Mouse (Mus musculus): ENCODE measurements around the gene Lrmda. TPM values are rescaled to one million over a fixed set of nuclear protein-coding genes. Genes with fewer than 3 reads are reported as not detected.
A peak's percentile ranks its signal among the peaks of the same experiment; 100 is the strongest.
"Not testable (repeated sequence)": the region's sequence is repeated elsewhere in the genome, so short reads cannot be mapped to it uniquely, and the experiment has no call there.

The Lrmda gene
- polyA plus RNA-seq, 1 experiment from 2014 or later: 0.80 TPM

GRCm38 (mm10) chr14:22783211-22784161 is 764.0 kb downstream of the Lrmda start:
- Histone ChIP-seq H3K4me3 (ENCODE audit: low read length) (no peak overlapping the region), H3K27me3 (replicated peaks; ENCODE audit: control insufficient read depth, insufficient read depth, low read length) (no peaks in the 10 kb centered on the region), H3K27ac (ENCODE audit: low read depth, low read length) (no peak overlapping the region), H3K4me2 (ENCODE audit: low read length) (no peak overlapping the region), H3K4me1 (ENCODE audit: control insufficient read depth, insufficient read depth, low read depth, low read length) (peaks cover 5% of the 10 kb centered on the region; the same call in 1 of the 2 replicates), H3K36me3 (ENCODE audit: control insufficient read depth, insufficient read depth, low read length) (no peaks in the 10 kb centered on the region), H3K9me3 (ENCODE audit: control insufficient read depth, low read length) (no peaks in the 10 kb centered on the region), H3K9ac (ENCODE audit: low read depth, low read length) (peak overlapping the region; percentile 6; the same call in 1 of the 2 replicates)
- ATAC-seq: peak; percentile 70
- 34% methylated on average over 15 of the region's 15 CpGs for WGBS

- H3K4me3 ChIP-seq (ENCODE audit: low read length): no peak overlapping the region
- H3K9ac ChIP-seq (ENCODE audit: low read depth, low read length): no peak overlapping the region
- H3K4me2 ChIP-seq (ENCODE audit: low read length): no peak overlapping the region
- no peaks in the 10 kb centered on the region for H3K4me1 ChIP-seq (ENCODE audit: control insufficient read depth, insufficient read depth, low read depth, low read length)
- no peaks in the 10 kb centered on the region for H3K9me3 ChIP-seq (ENCODE audit: control insufficient read depth, low read length)
- 79% methylated on average over 4 of the region's 4 CpGs for WGBS
- no peak overlapping the region for H3K27ac ChIP-seq (ENCODE audit: low read depth, low read length)
- no peaks in the 10 kb centered on the region for H3K27me3 ChIP-seq (replicated peaks; ENCODE audit: control insufficient read depth, insufficient read depth, low read length)
- H3K36me3 ChIP-seq (ENCODE audit: control insufficient read depth, insufficient read depth, low read length): no peaks in the 10 kb centered on the region
- no peak for ATAC-seq
These were observed 780.5 kb downstream of the Lrmda start for GRCm38 (mm10) chr14:22800020-22800419.

GRCm38 (mm10) chr14:22800871-22801636 is 781.5 kb downstream of the Lrmda start:
- 66% methylated on average over 13 of the region's 13 CpGs for WGBS
- no peak overlapping the region for H3K4me3 ChIP-seq (ENCODE audit: low read length)
- no peaks in the 10 kb centered on the region for H3K27me3 ChIP-seq (replicated peaks; ENCODE audit: control insufficient read depth, insufficient read depth, low read length)

GRCm38 (mm10) chr14:22801714-22802113 is 782.2 kb downstream of the Lrmda start:
- H3K4me1 ChIP-seq (ENCODE audit: control insufficient read depth, insufficient read depth, low read depth, low read length); H3K9me3 ChIP-seq (ENCODE audit: control insufficient read depth, low read length); H3K27ac ChIP-seq (ENCODE audit: low read depth, low read length); H3K4me2 ChIP-seq (ENCODE audit: low read length); H3K4me3 ChIP-seq (ENCODE audit: low read length); ATAC-seq; H3K27me3 ChIP-seq (replicated peaks; ENCODE audit: control insufficient read depth, insufficient read depth, low read length); H3K9ac ChIP-seq (ENCODE audit: low read depth, low read length); H3K36me3 ChIP-seq (ENCODE audit: control insufficient read depth, insufficient read depth, low read length): not testable (repeated sequence)
- 89% methylated on average over 4 of the region's 4 CpGs for WGBS

More at GRCm38 (mm10) chr14:22800871-22801636, 781.5 kb downstream of the Lrmda start:
- ATAC-seq: no peak
- Histone ChIP-seq H3K36me3 (ENCODE audit: control insufficient read depth, insufficient read depth, low read length) (no peaks in the 10 kb centered on the region), H3K4me2 (ENCODE audit: low read length) (no peak overlapping the region), H3K9ac (ENCODE audit: low read depth, low read length) (no peak overlapping the region), H3K9me3 (ENCODE audit: control insufficient read depth, low read length) (no peaks in the 10 kb centered on the region), H3K27ac (ENCODE audit: low read depth, low read length) (no peak overlapping the region), H3K4me1 (ENCODE audit: control insufficient read depth, insufficient read depth, low read depth, low read length) (no peaks in the 10 kb centered on the region)

- Histone ChIP-seq H3K9me3 (ENCODE audit: control insufficient read depth, low read length) (no peaks in the 10 kb centered on the region), H3K27ac (ENCODE audit: low read depth, low read length) (no peak overlapping the region), H3K4me1 (ENCODE audit: control insufficient read depth, insufficient read depth, low read depth, low read length) (peaks cover 7% of the 10 kb centered on the region), H3K27me3 (replicated peaks; ENCODE audit: control insufficient read depth, insufficient read depth, low read length) (peaks cover 3% of the 10 kb centered on the region; the same call in 1 of the 2 replicates), H3K9ac (ENCODE audit: low read depth, low read length) (no peak overlapping the region), H3K4me2 (ENCODE audit: low read length) (peak overlapping the region; percentile 17; the same call in 1 of the 2 replicates), H3K4me3 (ENCODE audit: low read length) (no peak overlapping the region), H3K36me3 (ENCODE audit: control insufficient read depth, insufficient read depth, low read length) (no peaks in the 10 kb centered on the region)
- WGBS: 16% methylated on average over 3 of the region's 3 CpGs
- no peak for ATAC-seq
These were observed 787.8 kb downstream of the Lrmda start for GRCm38 (mm10) chr14:22807324-22807723.

- H3K27ac ChIP-seq (ENCODE audit: low read depth, low read length): peak overlapping the region; percentile 20; the same call in 1 of the 2 replicates
- peaks cover 7% of the 10 kb centered on the region for H3K4me1 ChIP-seq (ENCODE audit: control insufficient read depth, insufficient read depth, low read depth, low read length)
- no peaks in the 10 kb centered on the region for H3K36me3 ChIP-seq (ENCODE audit: control insufficient read depth, insufficient read depth, low read length)
- ATAC-seq: peak; percentile 93
- H3K4me3 ChIP-seq (ENCODE audit: low read length): peak overlapping the region; percentile 29
- WGBS: 1% methylated on average over 20 of the region's 20 CpGs
- H3K27me3 ChIP-seq (replicated peaks; ENCODE audit: control insufficient read depth, insufficient read depth, low read length): peaks cover 3% of the 10 kb centered on the region; the same call in 1 of the 2 replicates
- no peaks in the 10 kb centered on the region for H3K9me3 ChIP-seq (ENCODE audit: control insufficient read depth, low read length)
- H3K9ac ChIP-seq (ENCODE audit: low read depth, low read length): peak overlapping the region; percentile 53
- peak overlapping the region; percentile 57 for H3K4me2 ChIP-seq (ENCODE audit: low read length)
These were observed 788.4 kb downstream of the Lrmda start for GRCm38 (mm10) chr14:22807726-22808594.

- Histone ChIP-seq H3K27me3 (replicated peaks; ENCODE audit: control insufficient read depth, insufficient read depth, low read length) (peaks cover 3% of the 10 kb centered on the region; the same call in 1 of the 2 replicates), H3K4me3 (ENCODE audit: low read length) (no peak overlapping the region), H3K4me2 (ENCODE audit: low read length) (no peak overlapping the region; the same call in 1 of the 2 replicates), H3K9me3 (ENCODE audit: control insufficient read depth, low read length) (no peaks in the 10 kb centered on the region), H3K9ac (ENCODE audit: low read depth, low read length) (no peak overlapping the region), H3K36me3 (ENCODE audit: control insufficient read depth, insufficient read depth, low read length) (no peaks in the 10 kb centered on the region), H3K27ac (ENCODE audit: low read depth, low read length) (no peak overlapping the region), H3K4me1 (ENCODE audit: control insufficient read depth, insufficient read depth, low read depth, low read length) (peaks cover 9% of the 10 kb centered on the region)
- peak; percentile 61 for ATAC-seq
- 27% methylated on average over 5 of the region's 5 CpGs for WGBS
These were observed 789.2 kb downstream of the Lrmda start for GRCm38 (mm10) chr14:22808595-22809166.

GRCm38 (mm10) chr14:22809229-22809628 is 789.7 kb downstream of the Lrmda start:
- no peak overlapping the region for H3K4me2 ChIP-seq (ENCODE audit: low read length)
- no peaks in the 10 kb centered on the region for H3K9me3 ChIP-seq (ENCODE audit: control insufficient read depth, low read length)
- H3K27ac ChIP-seq (ENCODE audit: low read depth, low read length): no peak overlapping the region
- no peak for ATAC-seq
- peaks cover 3% of the 10 kb centered on the region; the same call in 1 of the 2 replicates for H3K27me3 ChIP-seq (replicated peaks; ENCODE audit: control insufficient read depth, insufficient read depth, low read length)
- no peak overlapping the region for H3K4me3 ChIP-seq (ENCODE audit: low read length)
- peaks cover 9% of the 10 kb centered on the region for H3K4me1 ChIP-seq (ENCODE audit: control insufficient read depth, insufficient read depth, low read depth, low read length)
- H3K9ac ChIP-seq (ENCODE audit: low read depth, low read length): no peak overlapping the region
- H3K36me3 ChIP-seq (ENCODE audit: control insufficient read depth, insufficient read depth, low read length): no peaks in the 10 kb centered on the region
- WGBS: 58% methylated on average over 3 of the region's 3 CpGs
